Mouse (Mus musculus): ENCODE data around the gene Olfr1389. TPM values are rescaled to one million over a fixed set of nuclear protein-coding genes. Genes with fewer than 3 reads are reported as not detected.

Gene Olfr1389
- 0.10 TPM for polyA plus RNA-seq (2017; shearing (Covaris generic))

GRCm38 (mm10) chr11:49422767-49423166 is at the start of gene Olfr1389:
Gene Olfr1389, plus strand, starts transcription at chr11:49423067.

GRCm38 (mm10) chr11:49436411-49436810 is 13.5 kb downstream of the Olfr1389 start, which contains the start of gene Olfr1388:
Gene Olfr1388, plus strand, starts transcription at chr11:49436624.

DNA sequence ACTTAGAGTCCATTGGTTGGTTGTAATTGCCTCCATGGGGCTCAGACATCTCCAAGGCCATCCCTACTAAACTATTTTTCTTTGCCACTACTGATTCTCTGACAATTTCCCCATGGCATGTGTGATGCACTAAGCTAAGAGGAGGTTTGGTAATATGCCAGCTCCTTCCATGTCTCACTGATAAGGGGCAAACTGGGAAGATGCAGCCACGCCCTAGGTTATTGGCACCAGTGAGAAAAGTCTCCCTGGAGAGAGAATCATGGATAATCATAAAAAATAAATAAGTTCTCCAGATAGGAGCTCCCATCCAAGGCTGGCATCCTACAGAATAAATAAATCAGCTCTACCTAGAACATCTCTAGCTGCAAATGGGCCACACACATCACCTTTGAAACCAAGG is 32.2 kb downstream of the Olfr1389 start, which contains the start of gene Olfr1387:
Olfr1387 (plus strand) TSS at position 301 of the 400 bp plus-strand sequence.

GRCm38 (mm10) chr11:49464746-49465145 is 41.9 kb downstream of the Olfr1389 start, which contains the start of gene Olfr1386:
Gene Olfr1386, plus strand, starts transcription at chr11:49465046.

Other genes starting within 250 kb of the Olfr1389 start
- 0.40 TPM for gene Btnl9, start 235.9 kb upstream of the Olfr1389 start, polyA plus RNA-seq (2017; shearing (Covaris generic))
- gene Zfp62, start 219.8 kb upstream of the Olfr1389 start, polyA plus RNA-seq (2017; shearing (Covaris generic)) = 79.0 TPM
- gene Mgat1, start 178.9 kb upstream of the Olfr1389 start, polyA plus RNA-seq (2017; shearing (Covaris generic)) = 28.7 TPM
- not detected for gene Olfr1393, start 144.8 kb upstream of the Olfr1389 start, polyA plus RNA-seq (2017; shearing (Covaris generic))
- gene Olfr1392, start 137.8 kb upstream of the Olfr1389 start, polyA plus RNA-seq (2017; shearing (Covaris generic)) = 0.21 TPM
- gene Olfr10, start 118.3 kb upstream of the Olfr1389 start, polyA plus RNA-seq (2017; shearing (Covaris generic)) = not detected
- not detected for gene Olfr1391, start 100.3 kb upstream of the Olfr1389 start, polyA plus RNA-seq (2017; shearing (Covaris generic))
- gene Olfr1390, start 87.9 kb upstream of the Olfr1389 start, polyA plus RNA-seq (2017; shearing (Covaris generic)) = 0.26 TPM
- gene Olfr1388, start 13.6 kb downstream of the Olfr1389 start, polyA plus RNA-seq (2017; shearing (Covaris generic)) = not detected
- 0.12 TPM for gene Olfr1387, start 32.3 kb downstream of the Olfr1389 start, polyA plus RNA-seq (2017; shearing (Covaris generic))
- not detected for gene Olfr1386, start 42.0 kb downstream of the Olfr1389 start, polyA plus RNA-seq (2017; shearing (Covaris generic))
- gene Olfr1385, start 66.0 kb downstream of the Olfr1389 start, polyA plus RNA-seq (2017; shearing (Covaris generic)) = 0.38 TPM
- not detected for gene Olfr1384, start 83.7 kb downstream of the Olfr1389 start, polyA plus RNA-seq (2017; shearing (Covaris generic))
- gene Olfr1383, start 96.6 kb downstream of the Olfr1389 start, polyA plus RNA-seq (2017; shearing (Covaris generic)) = not detected
- not detected for gene Olfr1382, start 105.2 kb downstream of the Olfr1389 start, polyA plus RNA-seq (2017; shearing (Covaris generic))
- gene Olfr1381, start 120.4 kb downstream of the Olfr1389 start, polyA plus RNA-seq (2017; shearing (Covaris generic)) = not detected
- not detected for gene Olfr1380, start 133.8 kb downstream of the Olfr1389 start, polyA plus RNA-seq (2017; shearing (Covaris generic))
- gene Flt4, start 186.2 kb downstream of the Olfr1389 start, polyA plus RNA-seq (2017; shearing (Covaris generic)) = not detected
- not detected for gene Scgb3a1, start 240.5 kb downstream of the Olfr1389 start, polyA plus RNA-seq (2017; shearing (Covaris generic))

Data from effector memory CD4-positive, alpha-beta T cell, adult 7 months (primary cell).